Mouse (Mus musculus): ENCODE measurements around the gene Hoxa3.

DNA sequence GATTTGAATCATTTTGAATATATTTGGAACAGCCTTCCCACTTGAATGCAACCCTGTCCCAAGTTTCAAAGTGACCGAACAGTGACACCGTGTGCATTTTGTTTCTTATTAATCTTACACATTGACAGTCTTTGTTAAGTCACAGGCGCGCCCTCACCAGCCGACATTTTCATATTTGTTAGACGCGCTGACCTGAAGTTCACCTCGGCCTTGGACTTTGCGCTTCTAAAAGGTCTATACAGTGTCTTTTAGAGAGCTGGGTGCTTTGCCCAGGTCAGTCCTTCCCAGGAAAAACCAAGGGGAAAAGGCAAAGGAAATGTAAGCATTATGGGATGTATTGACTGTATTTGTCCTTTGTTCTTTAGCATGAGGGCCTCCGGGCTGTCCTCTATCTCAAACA, 18.4 kb downstream of the Hoxa3 start:
- TF ChIP-seq CTCF (conservative IDR thresholded peaks at IDR 0.05; ENCODE audit: low read length) (no peak), POU5F1 (IDR thresholded peaks at IDR 0.05; ENCODE audit: borderline replicate concordance, low read length) (no peak), NANOG (IDR thresholded peaks at IDR 0.05; ENCODE audit: borderline replicate concordance, low read length) (no peak)
